Mouse (Mus musculus) G1E-ER4 (cell line): ENCODE measurements around the gene Rnf182. TPM values are rescaled to one million over a fixed set of nuclear protein-coding genes. Genes with fewer than 3 reads are reported as not detected.

Source experiments
- GATA1 ChIP-seq: IDR thresholded peaks from one replicate; pipeline ENCODE4 v1.8.0; 2012; ENCODE audit warnings: low read length, inconsistent platforms
- polyA plus RNA-seq: library from polyadenylated mRNA; stranded (reverse); fragments of >175 nt; gene quantifications from 2 replicates; pipeline ENCODE4 v1.2.3, GENCODE M21; 2012

Rnf182 gene
- polyA plus RNA-seq, 1 experiment = not detected

DNA sequence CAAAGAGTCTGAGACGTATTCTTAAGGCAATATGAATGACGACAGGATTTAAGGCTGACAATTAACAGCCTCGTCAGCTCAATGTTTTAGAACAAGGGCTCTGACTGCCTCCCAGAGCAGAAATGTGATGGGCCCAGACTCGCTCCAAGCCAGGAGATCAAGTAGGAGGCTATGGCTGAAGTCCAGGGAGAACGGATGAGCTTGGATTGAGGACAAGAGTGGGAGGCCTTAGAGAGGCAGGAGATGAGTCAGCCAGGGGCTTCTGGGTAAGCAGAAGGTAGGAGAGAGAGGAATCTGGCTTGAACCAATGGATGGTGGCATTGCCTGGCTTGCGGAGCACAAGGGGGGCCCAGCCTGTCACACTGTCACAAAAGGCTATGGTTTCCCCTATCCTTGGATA is 99.2 kb downstream of the Rnf182 start:
- no peak for TF ChIP-seq GATA1

GRCm38 (mm10) chr13:43715466-43715865 is 100.0 kb downstream of the Rnf182 start:
- TF ChIP-seq GATA1 = no peak

- TF ChIP-seq GATA1 = no peak
Observed at GRCm38 (mm10) chr13:43716514-43717036, 101.1 kb downstream of the Rnf182 start.

DNA sequence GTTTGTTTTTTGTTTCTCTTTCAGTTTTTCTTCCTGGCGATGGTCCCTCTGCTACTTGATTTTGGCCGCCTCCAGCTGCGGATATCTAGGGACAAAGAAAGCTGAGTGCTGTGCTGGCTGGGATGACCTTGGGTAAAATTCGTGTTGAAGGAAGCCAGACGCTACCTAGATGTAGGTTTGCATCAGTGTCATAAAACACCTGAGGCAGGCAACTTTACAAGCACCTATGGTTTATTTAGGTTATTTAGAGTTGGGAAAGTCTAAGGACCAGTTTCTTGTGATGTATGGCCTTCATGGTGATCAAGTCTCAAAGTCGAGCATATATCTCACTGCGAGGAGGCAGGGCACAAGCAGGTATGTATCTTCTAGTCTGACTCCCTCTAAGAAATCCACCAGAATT is 102.7 kb downstream of the Rnf182 start:
- TF ChIP-seq GATA1 = no peak

GRCm38 (mm10) chr13:43720496-43720895 is 105.0 kb downstream of the Rnf182 start:
- no peak for TF ChIP-seq GATA1

Other genes with a start within 250 kb of the Rnf182 start
- gene Nol7, start 217.3 kb upstream of the Rnf182 start, polyA plus RNA-seq = 226 and 329 TPM in 2 replicates
- gene Ranbp9, start 134.4 kb upstream of the Rnf182 start, polyA plus RNA-seq = 55.9 and 76.4 TPM in 2 replicates
- 8.0 and 11.8 TPM in 2 replicates for gene Mcur1, start 55.5 kb upstream of the Rnf182 start, polyA plus RNA-seq
- gene Cd83, start 169.1 kb downstream of the Rnf182 start, polyA plus RNA-seq = not detected in 2 replicates